Mouse (Mus musculus) small intestine, adult 2 months (tissue): ENCODE data around the gene Chd1.

Experiments used
- CTCF ChIP-seq: fragments of 200-500 bp; IDR thresholded peaks from 2 replicates; pipeline ENCODE4 v1.5.1; 2012; ENCODE audit warnings: low read depth, mild to moderate bottlenecking, control low read depth, inconsistent platforms, low read length, moderate library complexity, mixed read lengths; ENCODE audit not compliant: insufficient replicate concordance, insufficient read length; ENCODE audit errors: extremely low read depth
- POLR2A ChIP-seq: fragments of 200-500 bp; IDR thresholded peaks from 2 replicates; pipeline ENCODE4 v1.6.1; 2012; ENCODE audit warnings: low read depth, mild to moderate bottlenecking, control low read depth, inconsistent platforms, low read length, moderate library complexity

- TF ChIP-seq CTCF (no peak), POLR2A (no peak)
These were observed 38.6 kb downstream of the Chd1 start for GRCm38 (mm10) chr17:15743379-15743778.
